Mouse (Mus musculus): ENCODE results near the gene Lhx2. TPM values are rescaled to one million over a fixed set of nuclear protein-coding genes. Genes with fewer than 3 reads are reported as not detected.

Gene Lhx2
- polyA plus RNA-seq, 1 experiment: 0.70 TPM

DNA sequence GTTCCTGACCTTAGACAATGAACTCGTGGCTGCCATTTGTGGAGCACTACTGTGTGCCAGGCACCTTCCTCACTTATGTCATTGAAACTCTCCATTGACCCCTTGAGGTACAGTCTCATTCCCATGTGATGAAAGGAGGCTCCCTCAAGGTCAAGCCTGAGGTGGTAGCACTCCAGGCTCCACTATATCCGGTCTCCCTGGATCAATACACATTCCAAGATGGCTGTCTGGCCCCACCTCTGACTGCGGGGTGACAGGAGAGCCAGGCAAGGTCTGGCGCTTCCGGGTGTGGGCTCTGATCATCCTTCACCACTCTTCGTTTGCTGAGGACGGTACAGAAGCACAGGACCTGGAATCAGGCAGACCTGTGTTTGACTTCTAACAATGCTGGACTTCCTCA is 58.2 kb downstream of the Lhx2 start:
- TF ChIP-seq POLR2A (IDR thresholded peaks at IDR 0.05; ENCODE audit: borderline replicate concordance, control insufficient read depth, low read depth, low read length) (no peak), CTCF (IDR thresholded peaks at IDR 0.05; ENCODE audit: control insufficient read depth, insufficient read depth, low read length) (no peak)
- whole genome bisulfite sequencing: 69% methylated on average over 7 of the region's 7 CpGs
- no peak overlapping the region for H3K4me3 ChIP-seq (replicated peaks; ENCODE audit: control insufficient read depth, low read depth, low read length)
- no peaks in the 10 kb centered on the region for H3K4me1 ChIP-seq (ENCODE audit: control insufficient read depth, insufficient read depth, low read length)
- no peak overlapping the region for H3K27ac ChIP-seq (ENCODE audit: control insufficient read depth, insufficient read depth, low read depth, low read length, poor library complexity)

DNA sequence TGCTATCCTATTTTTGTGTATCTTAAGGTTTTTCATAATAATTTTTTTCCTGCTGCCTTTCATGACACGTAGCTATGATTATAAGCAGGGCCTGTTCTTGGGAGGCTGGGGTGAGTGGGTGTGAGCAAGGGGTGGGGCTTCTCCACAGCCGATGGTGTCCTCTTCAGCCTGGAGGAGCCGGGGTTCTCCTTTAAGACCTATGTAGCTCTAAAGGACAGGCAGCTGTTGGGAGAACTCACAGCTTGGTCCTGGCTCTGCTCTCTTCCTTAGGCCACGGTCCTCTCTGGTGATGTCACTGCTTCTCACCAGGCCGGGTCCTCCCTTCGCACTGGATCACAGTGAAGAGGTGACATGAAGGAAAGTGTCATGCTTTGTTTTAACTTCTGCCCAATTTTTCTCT is 58.8 kb downstream of the Lhx2 start:
- 65% methylated on average over 6 of the region's 6 CpGs for WGBS
- Histone ChIP-seq H3K4me3 (replicated peaks; ENCODE audit: control insufficient read depth, low read depth, low read length) (no peak overlapping the region), H3K27ac (ENCODE audit: control insufficient read depth, insufficient read depth, low read depth, low read length, poor library complexity) (no peak overlapping the region), H3K4me1 (ENCODE audit: control insufficient read depth, insufficient read depth, low read length) (no peaks in the 10 kb centered on the region)
- TF ChIP-seq POLR2A (IDR thresholded peaks at IDR 0.05; ENCODE audit: borderline replicate concordance, control insufficient read depth, low read depth, low read length): no peak
- no peak for TF ChIP-seq CTCF (IDR thresholded peaks at IDR 0.05; ENCODE audit: control insufficient read depth, insufficient read depth, low read length)

DNA sequence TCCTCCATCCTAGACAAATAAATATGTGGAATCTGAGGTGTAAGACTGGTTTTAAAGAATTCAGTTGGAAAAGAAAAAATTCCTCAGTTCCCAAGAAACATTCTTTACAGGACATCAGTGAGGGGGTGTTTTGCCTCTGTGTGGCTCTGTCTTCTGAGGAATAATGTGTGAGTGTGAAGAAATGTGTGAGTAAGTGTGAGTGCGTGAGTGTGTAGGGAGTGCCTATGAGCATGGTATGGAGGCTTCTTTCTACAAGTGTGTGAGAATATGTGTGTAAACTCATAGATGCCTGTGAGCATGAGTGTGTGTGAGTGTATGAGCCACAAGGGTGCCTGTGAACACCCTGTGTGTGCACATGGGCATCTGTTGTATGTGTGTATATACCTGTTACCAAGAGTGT is 63.5 kb downstream of the Lhx2 start:
- no peak overlapping the region for H3K27ac ChIP-seq (ENCODE audit: control insufficient read depth, insufficient read depth, low read depth, low read length, poor library complexity)
- WGBS: 84% methylated on average over 1 of the region's 1 CpGs
- TF ChIP-seq POLR2A (IDR thresholded peaks at IDR 0.05; ENCODE audit: borderline replicate concordance, control insufficient read depth, low read depth, low read length): no peak
- no peaks in the 10 kb centered on the region for H3K4me1 ChIP-seq (ENCODE audit: control insufficient read depth, insufficient read depth, low read length)
- H3K4me3 ChIP-seq (replicated peaks; ENCODE audit: control insufficient read depth, low read depth, low read length): no peak overlapping the region

DNA sequence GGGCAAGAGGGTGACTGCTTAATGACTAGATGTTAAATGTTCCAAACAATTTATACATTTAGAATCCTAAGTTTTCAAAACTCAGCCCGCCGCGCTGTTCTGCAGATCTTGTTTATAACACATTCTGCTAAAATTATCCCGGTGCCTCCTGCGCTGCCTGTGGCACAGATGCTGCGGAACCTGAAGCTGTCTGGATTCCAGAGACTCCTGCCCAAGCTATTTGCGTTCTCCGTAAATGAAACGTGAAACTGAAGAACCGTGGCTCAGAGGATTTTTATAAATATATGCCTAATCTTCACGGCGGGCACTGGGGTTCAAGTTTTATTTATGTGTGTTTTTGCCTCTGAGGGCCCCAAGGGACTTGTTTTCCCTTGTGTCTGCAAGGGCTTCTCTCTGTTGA is 64.2 kb downstream of the Lhx2 start:
- no peaks in the 10 kb centered on the region for H3K4me1 ChIP-seq (ENCODE audit: control insufficient read depth, insufficient read depth, low read length)
- H3K27ac ChIP-seq (ENCODE audit: control insufficient read depth, insufficient read depth, low read depth, low read length, poor library complexity): no peak overlapping the region
- no peak for TF ChIP-seq POLR2A (IDR thresholded peaks at IDR 0.05; ENCODE audit: borderline replicate concordance, control insufficient read depth, low read depth, low read length)
- TF ChIP-seq CTCF (IDR thresholded peaks at IDR 0.05; ENCODE audit: control insufficient read depth, insufficient read depth, low read length): no peak
- no peak overlapping the region for H3K4me3 ChIP-seq (replicated peaks; ENCODE audit: control insufficient read depth, low read depth, low read length)
- 82% methylated on average over 12 of the region's 12 CpGs for WGBS

DNA sequence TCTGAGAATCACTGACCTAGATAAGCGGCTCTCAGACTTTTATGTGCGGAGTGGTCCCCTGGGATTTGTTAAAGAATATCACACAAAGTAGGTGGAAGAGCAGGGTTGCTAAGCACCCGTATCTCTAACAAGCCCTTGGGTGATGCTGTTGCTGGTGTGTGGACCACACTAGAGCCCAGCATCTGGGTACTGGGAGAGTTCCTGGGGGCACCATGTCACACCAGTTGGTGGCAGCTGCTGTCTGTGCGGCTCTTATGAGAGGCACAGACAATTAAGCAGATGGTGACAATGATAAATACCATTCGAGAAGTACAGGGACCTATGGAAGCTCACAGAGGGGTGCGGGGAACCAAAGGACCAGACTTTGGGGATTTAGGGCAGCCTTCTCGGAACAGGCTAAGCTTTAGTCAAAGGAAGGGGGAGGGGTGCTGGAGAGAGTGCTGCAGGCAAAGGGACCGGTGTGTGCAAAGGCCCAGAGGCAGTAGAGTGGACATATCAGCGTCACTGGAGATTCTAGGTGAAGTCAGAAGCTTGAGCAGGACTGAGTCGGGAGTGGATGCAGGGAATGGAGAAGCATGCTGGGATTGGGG is 65.0 kb downstream of the Lhx2 start:
- 72% methylated on average over 10 of the region's 10 CpGs for WGBS
- Histone ChIP-seq H3K27ac (ENCODE audit: control insufficient read depth, insufficient read depth, low read depth, low read length, poor library complexity) (no peak overlapping the region), H3K4me3 (replicated peaks; ENCODE audit: control insufficient read depth, low read depth, low read length) (no peak overlapping the region), H3K4me1 (ENCODE audit: control insufficient read depth, insufficient read depth, low read length) (no peaks in the 10 kb centered on the region)
- TF ChIP-seq POLR2A (IDR thresholded peaks at IDR 0.05; ENCODE audit: borderline replicate concordance, control insufficient read depth, low read depth, low read length) (no peak), CTCF (IDR thresholded peaks at IDR 0.05; ENCODE audit: control insufficient read depth, insufficient read depth, low read length) (no peak)

DNA sequence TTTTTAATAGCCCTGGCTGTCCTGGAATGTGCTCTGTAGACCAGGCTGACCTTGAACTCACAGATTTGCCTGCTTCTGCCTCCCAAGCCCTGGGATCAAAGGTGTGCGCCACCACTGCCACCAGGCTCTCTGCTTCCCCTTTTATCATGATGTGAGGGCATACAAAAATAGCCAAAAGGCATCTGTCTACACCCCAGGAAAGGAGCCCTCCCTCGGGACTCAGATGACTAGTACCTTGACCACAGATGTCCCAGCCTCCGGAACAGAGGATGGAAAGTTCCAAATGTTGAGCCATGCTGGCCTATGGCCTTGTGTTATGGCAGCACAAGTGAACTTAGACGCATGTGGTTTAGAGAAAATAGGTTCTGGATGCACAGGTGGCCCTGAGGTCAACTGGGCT is 66.3 kb downstream of the Lhx2 start:
- H3K27ac ChIP-seq (ENCODE audit: control insufficient read depth, insufficient read depth, low read depth, low read length, poor library complexity): no peak overlapping the region

DNA sequence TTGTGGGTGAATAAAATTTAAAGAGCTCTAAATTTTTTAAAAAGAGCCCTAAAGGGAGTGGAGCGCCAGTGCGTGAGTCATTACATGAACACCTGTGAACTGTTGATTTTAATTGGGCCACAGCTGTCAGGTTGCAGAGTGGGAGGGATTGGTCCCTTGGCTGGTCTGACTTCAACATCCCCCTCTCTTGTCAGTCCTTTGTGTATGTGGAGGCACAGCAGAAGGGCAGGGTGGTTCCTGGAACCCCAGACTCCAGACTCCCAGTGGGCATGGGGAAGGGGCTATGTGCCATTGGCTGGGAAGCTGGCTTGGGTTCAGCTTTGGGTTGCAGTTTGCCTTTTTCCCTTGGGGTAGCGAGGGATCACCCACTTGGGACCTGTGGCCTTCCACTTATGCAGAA is 70.2 kb downstream of the Lhx2 start:
- WGBS: 85% methylated on average over 3 of the region's 3 CpGs
- Histone ChIP-seq H3K4me3 (replicated peaks; ENCODE audit: control insufficient read depth, low read depth, low read length) (no peak overlapping the region), H3K4me1 (ENCODE audit: control insufficient read depth, insufficient read depth, low read length) (no peaks in the 10 kb centered on the region), H3K27ac (ENCODE audit: control insufficient read depth, insufficient read depth, low read depth, low read length, poor library complexity) (no peak overlapping the region)
- TF ChIP-seq POLR2A (IDR thresholded peaks at IDR 0.05; ENCODE audit: borderline replicate concordance, control insufficient read depth, low read depth, low read length): no peak
- no peak for TF ChIP-seq CTCF (IDR thresholded peaks at IDR 0.05; ENCODE audit: control insufficient read depth, insufficient read depth, low read length)

More for the DNA sequence above, 66.3 kb downstream of the Lhx2 start:
- no peak for TF ChIP-seq CTCF (IDR thresholded peaks at IDR 0.05; ENCODE audit: control insufficient read depth, insufficient read depth, low read length)
- TF ChIP-seq POLR2A (IDR thresholded peaks at IDR 0.05; ENCODE audit: borderline replicate concordance, control insufficient read depth, low read depth, low read length): no peak
- 61% methylated on average over 4 of the region's 4 CpGs for WGBS
- Histone ChIP-seq H3K4me3 (replicated peaks; ENCODE audit: control insufficient read depth, low read depth, low read length) (no peak overlapping the region), H3K4me1 (ENCODE audit: control insufficient read depth, insufficient read depth, low read length) (no peaks in the 10 kb centered on the region)

DNA sequence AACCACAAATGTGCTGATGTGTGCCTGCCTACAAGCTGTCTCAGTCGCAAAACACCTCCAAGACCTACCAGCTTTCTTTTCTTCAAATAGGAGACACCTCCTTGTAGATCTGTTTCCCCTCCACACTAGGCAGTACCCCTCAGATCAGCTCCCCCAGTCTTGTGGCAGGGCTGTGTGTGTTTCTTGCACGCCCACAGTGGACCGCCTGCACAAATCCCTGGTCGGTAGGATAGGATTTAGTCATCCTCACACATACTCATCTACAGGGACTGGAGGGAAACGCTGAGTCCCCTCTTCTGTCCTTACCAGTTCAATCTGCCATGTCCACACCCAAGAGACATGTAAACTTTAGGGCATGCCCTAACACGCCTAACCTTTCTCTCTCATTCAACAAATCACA is 71.1 kb downstream of the Lhx2 start:
- Histone ChIP-seq H3K27ac (ENCODE audit: control insufficient read depth, insufficient read depth, low read depth, low read length, poor library complexity) (no peak overlapping the region), H3K4me3 (replicated peaks; ENCODE audit: control insufficient read depth, low read depth, low read length) (no peak overlapping the region), H3K4me1 (ENCODE audit: control insufficient read depth, insufficient read depth, low read length) (no peaks in the 10 kb centered on the region)
- 63% methylated on average over 6 of the region's 6 CpGs for WGBS
- TF ChIP-seq POLR2A (IDR thresholded peaks at IDR 0.05; ENCODE audit: borderline replicate concordance, control insufficient read depth, low read depth, low read length) (no peak), CTCF (IDR thresholded peaks at IDR 0.05; ENCODE audit: control insufficient read depth, insufficient read depth, low read length) (no peak)

DNA sequence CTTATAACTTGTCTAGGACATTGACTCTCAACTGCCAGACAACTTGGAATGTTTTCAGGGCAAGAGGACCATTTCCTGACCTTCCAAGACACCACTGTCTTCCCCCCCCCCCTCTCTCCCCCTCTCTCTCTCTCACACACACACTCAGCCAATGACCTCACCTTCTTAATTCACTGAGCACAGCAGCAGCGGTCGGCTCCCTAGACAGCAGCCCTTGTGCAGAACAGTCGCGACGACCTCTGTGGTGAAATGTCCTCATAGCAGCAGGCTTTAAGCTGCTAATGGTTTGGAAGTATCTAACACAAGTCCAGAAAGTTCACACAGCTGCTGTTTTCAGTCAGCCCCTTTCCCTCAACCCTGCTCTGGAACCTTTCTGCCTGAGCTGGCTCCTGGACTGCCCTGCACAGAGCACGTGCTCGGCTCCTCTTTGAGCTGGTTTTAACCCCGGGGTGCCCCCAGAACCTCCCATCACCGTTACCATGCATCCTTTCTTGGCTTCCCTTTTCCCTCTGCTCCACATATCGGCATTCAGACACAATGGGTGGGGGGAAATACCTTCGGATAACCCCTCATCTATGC is 73.6 kb downstream of the Lhx2 start:
- Histone ChIP-seq H3K4me3 (replicated peaks; ENCODE audit: control insufficient read depth, low read depth, low read length) (no peak overlapping the region), H3K27ac (ENCODE audit: control insufficient read depth, insufficient read depth, low read depth, low read length, poor library complexity) (no peak overlapping the region), H3K4me1 (ENCODE audit: control insufficient read depth, insufficient read depth, low read length) (no peaks in the 10 kb centered on the region)
- 36% methylated on average over 11 of the region's 11 CpGs for WGBS
- no peak for TF ChIP-seq CTCF (IDR thresholded peaks at IDR 0.05; ENCODE audit: control insufficient read depth, insufficient read depth, low read length)
- TF ChIP-seq POLR2A (IDR thresholded peaks at IDR 0.05; ENCODE audit: borderline replicate concordance, control insufficient read depth, low read depth, low read length): no peak
